Mouse (Mus musculus): Measurements from ENCODE around the gene Rptor. TPM values are rescaled to one million over a fixed set of nuclear protein-coding genes. Genes with fewer than 3 reads are reported as not detected.

The Rptor gene
- total and polyA plus RNA-seq, 2 experiments: 11.2 to 18.4 TPM

GRCm38 (mm10) chr11:119738990-119739846 lies 136.5 kb downstream of the Rptor start:
- no peak for DNase-seq (ENCODE audit: extremely low read depth, low read depth, low spot score)
- TF ChIP-seq CTCF (IDR thresholded peaks at IDR 0.05; ENCODE audit: low read depth, low read length) (no peak), POLR2A (IDR thresholded peaks at IDR 0.05; ENCODE audit: extremely low read depth, insufficient read depth, low read length) (no peak)
- Histone ChIP-seq H3K79me2 (ENCODE audit: control insufficient read depth, insufficient read depth, low read length) (peaks cover 10% of the 10 kb centered on the region), H3K36me3 (ENCODE audit: control insufficient read depth, insufficient read depth, low read length) (no peaks in the 10 kb centered on the region), H3K27ac (replicated peaks; ENCODE audit: insufficient read depth, low read depth, low read length) (no peak overlapping the region), H3K9ac (ENCODE audit: low read depth, low read length) (no peak overlapping the region), H3K4me3 (ENCODE audit: insufficient read depth, low read depth, low read length) (no peak overlapping the region), H3K27me3 (ENCODE audit: control insufficient read depth, insufficient read depth, low read length) (no peaks in the 10 kb centered on the region), H3K4me1 (ENCODE audit: control insufficient read depth, insufficient read depth, low read length) (no peaks in the 10 kb centered on the region)
- 82% methylated on average over 7 of the region's 7 CpGs for WGBS

DNA sequence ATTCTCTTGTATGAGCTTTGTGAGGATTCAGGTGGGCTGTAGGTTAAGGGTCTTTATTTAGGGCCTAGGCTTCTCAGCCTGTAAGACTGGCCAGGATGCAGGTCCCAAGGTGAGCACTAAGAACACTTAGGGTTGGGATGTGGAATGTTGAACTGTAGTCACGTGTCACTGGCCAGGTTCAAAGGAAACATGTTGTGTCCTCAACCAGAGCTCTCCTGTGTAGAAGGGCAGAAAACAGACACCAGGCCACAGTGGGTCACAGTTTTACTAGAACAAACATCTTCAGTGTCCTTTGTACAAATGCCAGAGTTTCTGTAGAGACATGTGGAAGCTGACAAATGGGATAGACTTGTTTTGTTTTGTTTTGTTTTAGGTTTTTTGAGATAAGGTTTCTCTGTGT lies 138.7 kb downstream of the Rptor start:
- DNase-seq (ENCODE audit: extremely low read depth, low read depth, low spot score): peak; percentile 53
- WGBS: 35% methylated on average over 1 of the region's 1 CpGs
- H3K9ac ChIP-seq (ENCODE audit: low read depth, low read length): no peak overlapping the region

DNA sequence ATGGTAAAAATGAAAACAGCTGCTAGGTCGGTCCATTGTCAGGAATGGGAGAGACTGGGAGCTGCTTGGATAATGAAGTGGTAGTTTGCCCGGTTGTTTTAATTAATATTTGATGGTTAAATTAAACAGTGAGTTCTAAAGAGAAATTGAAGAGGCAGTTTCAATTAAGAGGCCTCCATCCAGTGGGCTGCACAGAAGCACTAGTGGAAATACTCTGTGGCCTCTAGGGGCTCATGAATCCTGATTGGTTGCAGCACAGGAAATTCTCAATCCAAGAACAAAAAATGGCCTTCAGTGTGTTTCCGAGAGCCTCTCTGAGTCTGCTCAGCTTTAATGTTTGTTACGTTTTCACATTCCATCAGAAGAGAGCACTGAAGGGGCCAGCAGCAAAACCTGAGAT lies 141.7 kb downstream of the Rptor start:
- no peaks in the 10 kb centered on the region for H3K36me3 ChIP-seq (ENCODE audit: control insufficient read depth, insufficient read depth, low read length)
- no peak overlapping the region for H3K9ac ChIP-seq (ENCODE audit: low read depth, low read length)
- no peak overlapping the region for H3K27ac ChIP-seq (replicated peaks; ENCODE audit: insufficient read depth, low read depth, low read length)
- no peaks in the 10 kb centered on the region for H3K4me1 ChIP-seq (ENCODE audit: control insufficient read depth, insufficient read depth, low read length)
- no peak for TF ChIP-seq CTCF (IDR thresholded peaks at IDR 0.05; ENCODE audit: low read depth, low read length)
- TF ChIP-seq POLR2A (IDR thresholded peaks at IDR 0.05; ENCODE audit: extremely low read depth, insufficient read depth, low read length): no peak
- no peak overlapping the region for H3K4me3 ChIP-seq (ENCODE audit: insufficient read depth, low read depth, low read length)
- peaks cover 7% of the 10 kb centered on the region; the same call in 1 of the 2 replicates for H3K79me2 ChIP-seq (ENCODE audit: control insufficient read depth, insufficient read depth, low read length)
- no peak for DNase-seq (ENCODE audit: extremely low read depth, low read depth, low spot score)
- H3K27me3 ChIP-seq (ENCODE audit: control insufficient read depth, insufficient read depth, low read length): no peaks in the 10 kb centered on the region
- WGBS: 92% methylated on average over 4 of the region's 4 CpGs

More for the DNA sequence above, 138.7 kb downstream of the Rptor start:
- H3K36me3 ChIP-seq (ENCODE audit: control insufficient read depth, insufficient read depth, low read length): no peaks in the 10 kb centered on the region
- H3K27me3 ChIP-seq (ENCODE audit: control insufficient read depth, insufficient read depth, low read length): no peaks in the 10 kb centered on the region
- no peak overlapping the region for H3K4me3 ChIP-seq (ENCODE audit: insufficient read depth, low read depth, low read length)
- TF ChIP-seq CTCF (IDR thresholded peaks at IDR 0.05; ENCODE audit: low read depth, low read length): no peak
- TF ChIP-seq POLR2A (IDR thresholded peaks at IDR 0.05; ENCODE audit: extremely low read depth, insufficient read depth, low read length): no peak
- no peaks in the 10 kb centered on the region for H3K4me1 ChIP-seq (ENCODE audit: control insufficient read depth, insufficient read depth, low read length)
- peaks cover 13% of the 10 kb centered on the region for H3K79me2 ChIP-seq (ENCODE audit: control insufficient read depth, insufficient read depth, low read length)
- H3K27ac ChIP-seq (replicated peaks; ENCODE audit: insufficient read depth, low read depth, low read length): no peak overlapping the region

DNA sequence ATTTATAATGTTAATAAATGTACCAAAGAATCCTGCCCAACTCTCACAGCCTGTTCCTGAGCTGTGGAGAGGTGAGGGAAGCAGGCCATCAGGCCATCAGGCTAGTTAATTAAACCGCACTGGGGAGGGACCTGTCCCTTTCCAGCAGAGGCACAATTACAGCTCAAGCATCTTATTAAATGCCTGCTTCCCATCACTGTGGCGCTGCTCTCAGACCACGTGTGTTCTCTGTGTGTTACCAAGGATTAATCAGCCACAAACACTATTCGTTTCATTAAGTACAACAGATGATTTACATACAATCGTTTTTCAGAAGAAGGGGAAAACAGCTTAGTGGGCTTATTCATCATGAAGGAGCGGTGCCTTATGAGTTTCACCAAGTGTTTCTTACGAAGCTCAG lies 142.6 kb downstream of the Rptor start:
- no peaks in the 10 kb centered on the region for H3K36me3 ChIP-seq (ENCODE audit: control insufficient read depth, insufficient read depth, low read length)
- WGBS: 96% methylated on average over 7 of the region's 7 CpGs
- H3K27ac ChIP-seq (replicated peaks; ENCODE audit: insufficient read depth, low read depth, low read length): no peak overlapping the region
- no peak for DNase-seq (ENCODE audit: extremely low read depth, low read depth, low spot score)
- H3K4me3 ChIP-seq (ENCODE audit: insufficient read depth, low read depth, low read length): no peak overlapping the region
- peaks cover 10% of the 10 kb centered on the region; the same call in 1 of the 2 replicates for H3K79me2 ChIP-seq (ENCODE audit: control insufficient read depth, insufficient read depth, low read length)
- H3K4me1 ChIP-seq (ENCODE audit: control insufficient read depth, insufficient read depth, low read length): no peaks in the 10 kb centered on the region
- H3K27me3 ChIP-seq (ENCODE audit: control insufficient read depth, insufficient read depth, low read length): no peaks in the 10 kb centered on the region
- H3K9ac ChIP-seq (ENCODE audit: low read depth, low read length): no peak overlapping the region
- TF ChIP-seq CTCF (IDR thresholded peaks at IDR 0.05; ENCODE audit: low read depth, low read length): no peak
- TF ChIP-seq POLR2A (IDR thresholded peaks at IDR 0.05; ENCODE audit: extremely low read depth, insufficient read depth, low read length): no peak

GRCm38 (mm10) chr11:119754459-119754858 lies 151.8 kb downstream of the Rptor start:
- DNase-seq (ENCODE audit: extremely low read depth, low read depth, low spot score): no peak
- Histone ChIP-seq H3K79me2 (ENCODE audit: control insufficient read depth, insufficient read depth, low read length) (peaks cover 3% of the 10 kb centered on the region; the same call in 1 of the 2 replicates), H3K27me3 (ENCODE audit: control insufficient read depth, insufficient read depth, low read length) (no peaks in the 10 kb centered on the region), H3K36me3 (ENCODE audit: control insufficient read depth, insufficient read depth, low read length) (no peaks in the 10 kb centered on the region), H3K9ac (ENCODE audit: low read depth, low read length) (no peak overlapping the region), H3K4me1 (ENCODE audit: control insufficient read depth, insufficient read depth, low read length) (no peaks in the 10 kb centered on the region), H3K27ac (replicated peaks; ENCODE audit: insufficient read depth, low read depth, low read length) (no peak overlapping the region), H3K4me3 (ENCODE audit: insufficient read depth, low read depth, low read length) (no peak overlapping the region)
- WGBS: 89% methylated on average over 6 of the region's 6 CpGs
- no peak for TF ChIP-seq CTCF (IDR thresholded peaks at IDR 0.05; ENCODE audit: low read depth, low read length)
- TF ChIP-seq POLR2A (IDR thresholded peaks at IDR 0.05; ENCODE audit: extremely low read depth, insufficient read depth, low read length): no peak

GRCm38 (mm10) chr11:119758214-119758613 lies 155.5 kb downstream of the Rptor start:
- Histone ChIP-seq H3K9ac (ENCODE audit: low read depth, low read length) (no peak overlapping the region), H3K4me3 (ENCODE audit: insufficient read depth, low read depth, low read length) (no peak overlapping the region), H3K36me3 (ENCODE audit: control insufficient read depth, insufficient read depth, low read length) (no peaks in the 10 kb centered on the region), H3K27ac (replicated peaks; ENCODE audit: insufficient read depth, low read depth, low read length) (no peak overlapping the region), H3K4me1 (ENCODE audit: control insufficient read depth, insufficient read depth, low read length) (peaks cover 2% of the 10 kb centered on the region; the same call in 1 of the 2 replicates), H3K79me2 (ENCODE audit: control insufficient read depth, insufficient read depth, low read length) (no peaks in the 10 kb centered on the region), H3K27me3 (ENCODE audit: control insufficient read depth, insufficient read depth, low read length) (no peaks in the 10 kb centered on the region)
- DNase-seq (ENCODE audit: extremely low read depth, low read depth, low spot score): no peak
- 96% methylated on average over 5 of the region's 5 CpGs for WGBS
- TF ChIP-seq CTCF (IDR thresholded peaks at IDR 0.05; ENCODE audit: low read depth, low read length): no peak
- no peak for TF ChIP-seq POLR2A (IDR thresholded peaks at IDR 0.05; ENCODE audit: extremely low read depth, insufficient read depth, low read length)

Measured in liver, adult 2 months (tissue).